8 mouse cellular contexts compared by ENCODE assay signal in the genomic region with DNA sequence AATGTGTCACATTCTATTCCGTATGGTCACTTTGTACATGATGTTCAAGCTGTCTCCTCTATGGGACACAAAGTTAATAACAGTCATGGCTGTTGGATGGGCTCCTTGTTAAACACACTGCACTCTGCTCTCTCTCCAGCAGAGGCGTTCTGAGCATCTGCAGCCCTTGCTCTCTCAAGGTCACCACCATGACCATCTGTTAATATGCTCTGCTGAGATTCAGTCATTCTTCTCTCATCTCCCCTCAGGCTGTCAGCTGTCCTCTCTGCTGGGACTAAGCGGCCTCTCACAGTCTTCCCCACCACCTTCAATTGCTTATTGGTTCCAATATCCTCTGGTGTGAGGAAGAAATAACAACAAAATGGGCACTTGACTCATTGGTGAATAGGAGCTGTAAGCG.
DNase-seq lines count a peak whose midpoint lies in the region; ATAC-seq and TF ChIP-seq lines count a peak whose summit lies in the region.
"Had no signal": no experiment of that assay in that cellular context is flagged by ENCODE, and none has a peak within 500 bp of the region (broad histone marks: within the 10 kb centered on the region; RNA-seq: fewer than 3 reads in every experiment).

No protein-coding gene starts in this region.

- TF ChIP-seq CTCF in kidney, postnatal 0 days (IDR thresholded peaks at IDR 0.05; ENCODE audit: low read depth): peak; percentile 49; the same call in 1 of the 2 replicates
- no peak for TF ChIP-seq CTCF in cerebellum, adult 2 months (IDR thresholded peaks at IDR 0.05; ENCODE audit: borderline replicate concordance, insufficient read depth, low read depth, low read length)
- no peak for TF ChIP-seq CTCF in thymus, adult 2 months (IDR thresholded peaks at IDR 0.05; ENCODE audit: borderline replicate concordance, control insufficient read depth, extremely low read depth, insufficient read depth, low read length, poor library complexity)

- no peak overlapping the region for H3K4me2 ChIP-seq in kidney, postnatal 0 days (ENCODE audit: low read length)

- no peak for TF ChIP-seq POLR2A in cerebellum, adult 2 months (IDR thresholded peaks at IDR 0.05; ENCODE audit: borderline replicate concordance, insufficient read depth, low read length)
- no peak for TF ChIP-seq POLR2A in thymus, adult 2 months (IDR thresholded peaks at IDR 0.05; ENCODE audit: control insufficient read depth, extremely low read depth, insufficient read depth, low read length, poor library complexity)

- WGBS in kidney, postnatal 0 days: 75% methylated on average over 4 of the region's 4 CpGs
- WGBS in cerebellum, adult 2 months: 61% methylated on average over 4 of the region's 4 CpGs
- WGBS in thymus, adult 2 months: 95% methylated on average over 4 of the region's 4 CpGs

- H3K27me3 ChIP-seq in kidney, postnatal 0 days (ENCODE audit: insufficient read depth, low read length): no peaks in the 10 kb centered on the region
- H3K27me3 ChIP-seq in cerebellum, adult 2 months (ENCODE audit: control insufficient read depth, insufficient read depth, low read length): no peaks in the 10 kb centered on the region
- H3K27me3 ChIP-seq in thymus, adult 2 months (ENCODE audit: control insufficient read depth, insufficient read depth, low read length): no peaks in the 10 kb centered on the region

- H3K4me3 ChIP-seq in kidney, postnatal 0 days (replicated peaks; ENCODE audit: low read depth, low read length): no peak overlapping the region
- H3K4me3 ChIP-seq in cerebellum, adult 2 months (replicated peaks; ENCODE audit: insufficient read depth, low read depth, low read length): no peak overlapping the region
- H3K4me3 ChIP-seq in thymus, adult 2 months (ENCODE audit: control insufficient read depth, insufficient read depth, low read length): no peak overlapping the region

- H3K4me1 ChIP-seq in kidney, postnatal 0 days (replicated peaks; ENCODE audit: insufficient read depth, low read length): no peaks in the 10 kb centered on the region
- H3K4me1 ChIP-seq in cerebellum, adult 2 months (ENCODE audit: control insufficient read depth, insufficient read depth, low read length): no peaks in the 10 kb centered on the region; the same call in 1 of the 2 replicates
- no peaks in the 10 kb centered on the region for H3K4me1 ChIP-seq in thymus, adult 2 months (replicated peaks; ENCODE audit: control insufficient read depth, insufficient read depth, low read length)

- no peak overlapping the region for H3K9ac ChIP-seq in kidney, postnatal 0 days (ENCODE audit: low read depth, low read length)
- H3K9ac ChIP-seq: liver, embryonic 14.5 days had no signal

- H3K9me3 ChIP-seq in kidney, postnatal 0 days (replicated peaks; ENCODE audit: low read length): no peaks in the 10 kb centered on the region

- H3K27ac ChIP-seq in kidney, postnatal 0 days: no peak overlapping the region
- H3K27ac ChIP-seq in cerebellum, adult 2 months (ENCODE audit: insufficient read depth, low read length): no peak overlapping the region
- no peak overlapping the region for H3K27ac ChIP-seq in thymus, adult 2 months (ENCODE audit: control insufficient read depth, insufficient read depth, low read length)
- H3K27ac ChIP-seq: liver, embryonic 14.5 days had no signal

- no peaks in the 10 kb centered on the region for H3K36me3 ChIP-seq in kidney, postnatal 0 days (ENCODE audit: insufficient read depth, low read length)
- H3K36me3 ChIP-seq in thymus, adult 2 months (ENCODE audit: control insufficient read depth, insufficient read depth, low read length): no peaks in the 10 kb centered on the region

- peak; percentile 39 for DNase-seq in kidney, postnatal 0 days (ENCODE audit: low spot score)
- DNase-seq in kidney, adult 11 months: no peak
- peak; percentile 52 for DNase-seq in ES-CJ7 (ENCODE audit: low read depth, low spot score)
- peak; percentile 17 to 34 for DNase-seq in cerebellum, adult 2 months
- peak; percentile 54 for DNase-seq in mesoderm, embryonic 11.5 days (ENCODE audit: low read depth, low spot score)
- DNase-seq in thymus, adult 2 months: no peak
- no peak for DNase-seq in adrenal gland, adult 8-10 months

- ATAC-seq in kidney, postnatal 0 days (replicated peaks; ENCODE audit: low FRiP score, low read depth): 0 out of 2 replicates have a peak, but pooled peaks have one; percentile 13

Comparison
In these comparisons a context has a peak if more than half of its experiments do, and no peak if none do; other contexts are left out.
1. DNase-seq: peak in kidney, postnatal 0 days (single experiment), ES-CJ7 (single experiment), cerebellum, adult 2 months (2 of 2) and mesoderm, embryonic 11.5 days (single experiment); none in kidney, adult 11 months (single experiment), thymus, adult 2 months (single experiment) and adrenal gland, adult 8-10 months (single experiment).